Mouse (Mus musculus): Measurements from ENCODE around the gene Rhoj.

Rhoj gene

GRCm38 (mm10) chr12:75307961-75308951 is at the start of gene Rhoj:
Gene Rhoj (plus strand): TSS chr12:75308322.
- peak; percentile 24 for DNase-seq (ENCODE audit: low spot score)

GRCm38 (mm10) chr12:75271726-75272125 is 36.4 kb upstream of the Rhoj start:
- DNase-seq (ENCODE audit: low spot score) = no peak

- no peak for DNase-seq (ENCODE audit: low spot score)
These were observed 32.4 kb upstream of the Rhoj start for GRCm38 (mm10) chr12:75275730-75276129.

GRCm38 (mm10) chr12:75277425-75277824 is 30.7 kb upstream of the Rhoj start:
- DNase-seq (ENCODE audit: low spot score) = no peak

- DNase-seq (ENCODE audit: low spot score) = no peak
These were observed 27.6 kb upstream of the Rhoj start for GRCm38 (mm10) chr12:75280502-75280901.

- no peak for DNase-seq (ENCODE audit: low spot score)
These were observed 24.9 kb upstream of the Rhoj start for GRCm38 (mm10) chr12:75283226-75283625.

GRCm38 (mm10) chr12:75286166-75286565 is 22.0 kb upstream of the Rhoj start:
- no peak for DNase-seq (ENCODE audit: low spot score)

GRCm38 (mm10) chr12:75290524-75290923 is 17.6 kb upstream of the Rhoj start:
- no peak for DNase-seq (ENCODE audit: low spot score)

GRCm38 (mm10) chr12:75291556-75291955 is 16.6 kb upstream of the Rhoj start:
- DNase-seq (ENCODE audit: low spot score) = no peak

GRCm38 (mm10) chr12:75292939-75293338 is 15.2 kb upstream of the Rhoj start:
- DNase-seq (ENCODE audit: low spot score) = no peak

- DNase-seq (ENCODE audit: low spot score) = no peak
These were observed 8.3 kb upstream of the Rhoj start for GRCm38 (mm10) chr12:75299865-75300264.

- peak; percentile 4 for DNase-seq (ENCODE audit: low spot score)
These were observed 4.0 kb upstream of the Rhoj start for GRCm38 (mm10) chr12:75304132-75304531.

GRCm38 (mm10) chr12:75309756-75310155 is 1.6 kb downstream of the Rhoj start:
- DNase-seq (ENCODE audit: low spot score) = no peak

GRCm38 (mm10) chr12:75310766-75311165 is 2.6 kb downstream of the Rhoj start:
- DNase-seq (ENCODE audit: low spot score) = no peak

GRCm38 (mm10) chr12:75311879-75312278 is 3.8 kb downstream of the Rhoj start:
- DNase-seq (ENCODE audit: low spot score) = no peak

- DNase-seq (ENCODE audit: low spot score) = no peak
These were observed 5.9 kb downstream of the Rhoj start for GRCm38 (mm10) chr12:75313992-75314391.

- DNase-seq (ENCODE audit: low spot score) = no peak
These were observed 7.7 kb downstream of the Rhoj start for GRCm38 (mm10) chr12:75315851-75316250.

GRCm38 (mm10) chr12:75320441-75320925 is 12.4 kb downstream of the Rhoj start:
- DNase-seq (ENCODE audit: low spot score) = no peak

GRCm38 (mm10) chr12:75321189-75321588 is 13.1 kb downstream of the Rhoj start:
- no peak for DNase-seq (ENCODE audit: low spot score)

GRCm38 (mm10) chr12:75329188-75329587 is 21.1 kb downstream of the Rhoj start:
- DNase-seq (ENCODE audit: low spot score) = no peak

- DNase-seq (ENCODE audit: low spot score) = no peak
These were observed 31.8 kb downstream of the Rhoj start for GRCm38 (mm10) chr12:75339894-75340293.

- no peak for DNase-seq (ENCODE audit: low spot score)
These were observed 32.2 kb downstream of the Rhoj start for GRCm38 (mm10) chr12:75340331-75340730.

GRCm38 (mm10) chr12:75348551-75348950 is 40.4 kb downstream of the Rhoj start:
- no peak for DNase-seq (ENCODE audit: low spot score)
